Mouse (Mus musculus): ENCODE data around the gene Ttll13.

The Ttll13 gene

GRCm38 (mm10) chr7:80213604-80214003, 32.6 kb upstream of the Ttll13 start:
- DNase-seq (ENCODE audit: extremely low read depth, insufficient read length, low spot score) = no peak

- no peak for DNase-seq (ENCODE audit: extremely low read depth, insufficient read length, low spot score)
Observed at GRCm38 (mm10) chr7:80214459-80214858, 31.7 kb upstream of the Ttll13 start.

GRCm38 (mm10) chr7:80215398-80215797, 30.8 kb upstream of the Ttll13 start:
- peak; percentile 38 for DNase-seq (ENCODE audit: extremely low read depth, insufficient read length, low spot score)

- DNase-seq (ENCODE audit: extremely low read depth, insufficient read length, low spot score) = peak; percentile 57
Observed at GRCm38 (mm10) chr7:80216566-80216965, 29.6 kb upstream of the Ttll13 start.

- DNase-seq (ENCODE audit: extremely low read depth, insufficient read length, low spot score) = no peak
Observed at GRCm38 (mm10) chr7:80218666-80219065, 27.5 kb upstream of the Ttll13 start.

GRCm38 (mm10) chr7:80220237-80220797, 25.9 kb upstream of the Ttll13 start:
- DNase-seq (ENCODE audit: extremely low read depth, insufficient read length, low spot score) = no peak

- no peak for DNase-seq (ENCODE audit: extremely low read depth, insufficient read length, low spot score)
Observed at GRCm38 (mm10) chr7:80221179-80221750, 24.9 kb upstream of the Ttll13 start.

GRCm38 (mm10) chr7:80227065-80227464, 19.1 kb upstream of the Ttll13 start:
- peak; percentile 34 for DNase-seq (ENCODE audit: extremely low read depth, insufficient read length, low spot score)

- DNase-seq (ENCODE audit: extremely low read depth, insufficient read length, low spot score) = no peak
Observed at GRCm38 (mm10) chr7:80230196-80230595, 16.0 kb upstream of the Ttll13 start.

GRCm38 (mm10) chr7:80231971-80232488, 14.1 kb upstream of the Ttll13 start:
- no peak for DNase-seq (ENCODE audit: extremely low read depth, insufficient read length, low spot score)

- DNase-seq (ENCODE audit: extremely low read depth, insufficient read length, low spot score) = peak; percentile 97
Observed at GRCm38 (mm10) chr7:80232489-80233029, 13.6 kb upstream of the Ttll13 start, which contains the start of the genes Cib1 and Gdpgp1. Gene Cib1 (minus strand): TSS chr7:80232813. Gene Gdpgp1 (plus strand): TSS chr7:80232865.

GRCm38 (mm10) chr7:80233799-80234198, 12.4 kb upstream of the Ttll13 start:
- no peak for DNase-seq (ENCODE audit: extremely low read depth, insufficient read length, low spot score)

GRCm38 (mm10) chr7:80238542-80238941, 7.6 kb upstream of the Ttll13 start:
- DNase-seq (ENCODE audit: extremely low read depth, insufficient read length, low spot score) = no peak

GRCm38 (mm10) chr7:80241661-80242060, 4.5 kb upstream of the Ttll13 start:
- DNase-seq (ENCODE audit: extremely low read depth, insufficient read length, low spot score) = no peak

- DNase-seq (ENCODE audit: extremely low read depth, insufficient read length, low spot score) = no peak
Observed at GRCm38 (mm10) chr7:80244851-80245250, 1.3 kb upstream of the Ttll13 start.

- DNase-seq (ENCODE audit: extremely low read depth, insufficient read length, low spot score) = no peak
Observed at GRCm38 (mm10) chr7:80246859-80247258, 683 bp downstream of the Ttll13 start.

- no peak for DNase-seq (ENCODE audit: extremely low read depth, insufficient read length, low spot score)
Observed at GRCm38 (mm10) chr7:80252437-80252836, 6.3 kb downstream of the Ttll13 start.

- DNase-seq (ENCODE audit: extremely low read depth, insufficient read length, low spot score) = no peak
Observed at GRCm38 (mm10) chr7:80252886-80253285, 6.7 kb downstream of the Ttll13 start.

GRCm38 (mm10) chr7:80255981-80256380, 9.8 kb downstream of the Ttll13 start:
- no peak for DNase-seq (ENCODE audit: extremely low read depth, insufficient read length, low spot score)

- DNase-seq (ENCODE audit: extremely low read depth, insufficient read length, low spot score) = no peak
Observed at GRCm38 (mm10) chr7:80257706-80258105, 11.5 kb downstream of the Ttll13 start.

- DNase-seq (ENCODE audit: extremely low read depth, insufficient read length, low spot score) = peak; percentile 75
Observed at GRCm38 (mm10) chr7:80260625-80261371, 14.6 kb downstream of the Ttll13 start, which contains the start of gene Ngrn. Gene Ngrn (plus strand): TSS chr7:80261215.

Measured in 3134 (cell line).